Mouse (Mus musculus) embryonic facial prominence, embryonic 13.5 days (tissue): ENCODE data around the gene Crip2. TPM values are rescaled to one million over a fixed set of nuclear protein-coding genes. Genes with fewer than 3 reads are reported as not detected.

ENCODE experiments used
- ATAC-seq: fragments of 200-750 bp; cut with Nextera tagmentation; 2 replicates; pipeline ENCODE4 v1.8.0; 2017; ENCODE audit warnings: low read depth; ENCODE audit not compliant: insufficient number of reproducible peaks, insufficient read depth, low FRiP score, low TSS enrichment
- H3K27ac ChIP-seq: fragments of 300-500 bp; sonication (generic); 2 replicates; pipeline ENCODE4 v1.5.1; 2015; ENCODE audit warnings: moderate library complexity, mild to moderate bottlenecking, inconsistent platforms
- H3K27me3 ChIP-seq: fragments of 300-500 bp; sonication (generic); 2 replicates; pipeline ENCODE4 v1.6.1; 2015; ENCODE audit warnings: mild to moderate bottlenecking, inconsistent platforms
- H3K36me3 ChIP-seq: fragments of 300-500 bp; sonication (generic); 2 replicates; pipeline ENCODE4 v1.6.1; 2015; ENCODE audit warnings: mild to moderate bottlenecking, inconsistent platforms
- H3K4me1 ChIP-seq: fragments of 300-500 bp; sonication (generic); 2 replicates; pipeline ENCODE4 v1.6.1; 2015; ENCODE audit warnings: inconsistent platforms
- H3K4me2 ChIP-seq: fragments of 300-500 bp; sonication (generic); 2 replicates; pipeline ENCODE4 v1.6.1; 2015; ENCODE audit warnings: moderate library complexity, mild to moderate bottlenecking, inconsistent platforms
- H3K4me3 ChIP-seq: fragments of 300-500 bp; sonication (generic); 2 replicates; pipeline ENCODE4 v1.5.1; 2015; ENCODE audit warnings: mild to moderate bottlenecking, inconsistent platforms
- H3K9ac ChIP-seq: fragments of 300-500 bp; sonication (generic); 2 replicates; pipeline ENCODE4 v1.6.1; 2015; ENCODE audit warnings: mild to moderate bottlenecking, inconsistent platforms
- H3K9me3 ChIP-seq: fragments of 300-500 bp; sonication (generic); 2 replicates; pipeline ENCODE4 v1.6.1; 2016; ENCODE audit warnings: inconsistent platforms
- WGBS: fragments of 180-500 bp; shearing (Covaris S2); methylation state at CpG from one replicate; pipeline ENCODE4 v1.1.7; 2015; ENCODE audit warnings: mixed read lengths; 5-methylcytosine and 5-hydroxymethylcytosine counted together
- polyA plus RNA-seq: library from polyadenylated mRNA; unstranded; fragments of >200 nt; fragmentation: Nextera tagmentation; extraction: Ambion mirVana; gene quantifications from 2 replicates; pipeline ENCODE4 v1.2.1, GENCODE M21; 2015

Gene Crip2
- polyA plus RNA-seq, 1 experiment from 2014 or later = 63.4 TPM

- Histone ChIP-seq H3K36me3 (peaks cover 27% of the 10 kb centered on the region), H3K27ac (no peak overlapping the region), H3K4me1 (no peaks in the 10 kb centered on the region), H3K4me2 (no peak overlapping the region), H3K27me3 (no peaks in the 10 kb centered on the region; the same call in 1 of the 2 replicates), H3K9me3 (peaks cover 5% of the 10 kb centered on the region; the same call in 1 of the 2 replicates), H3K4me3 (no peak overlapping the region), H3K9ac (no peak overlapping the region)
- ATAC-seq = no peak
- WGBS = 67% methylated on average over 2 of the region's 2 CpGs
These were observed 53.4 kb downstream of the Crip2 start for GRCm38 (mm10) chr12:113193423-113193822.

Other genes with a start within 250 kb of the Crip2 start
- 7.4 and 11.5 TPM in 2 replicates for gene Jag2, start 210.5 kb upstream of the Crip2 start, polyA plus RNA-seq
- 83.4 and 103 TPM in 2 replicates for gene Nudt14, start 198.1 kb upstream of the Crip2 start, polyA plus RNA-seq
- gene Btbd6, start 163.8 kb upstream of the Crip2 start, polyA plus RNA-seq = 29.3 and 29.5 TPM in 2 replicates
- gene Brf1, start 139.5 kb upstream of the Crip2 start, polyA plus RNA-seq = 74.9 and 80.1 TPM in 2 replicates
- gene Pacs2, start 125.7 kb upstream of the Crip2 start, polyA plus RNA-seq = 13.3 and 14.2 TPM in 2 replicates
- not detected in 2 replicates for gene Tex22, start 65.7 kb upstream of the Crip2 start, polyA plus RNA-seq
- gene Mta1, start 42.0 kb upstream of the Crip2 start, polyA plus RNA-seq = 18.5 and 18.6 TPM in 2 replicates
- gene Crip1, start 6.1 kb downstream of the Crip2 start, polyA plus RNA-seq = 224 and 230 TPM in 2 replicates
- 32.0 and 33.9 TPM in 2 replicates for gene Tedc1, start 16.2 kb downstream of the Crip2 start, polyA plus RNA-seq
- 16.6 and 18.0 TPM in 2 replicates for gene Tmem121, start 45.7 kb downstream of the Crip2 start, polyA plus RNA-seq